Mouse (Mus musculus) cerebellum, postnatal 10 days (tissue): Measurements from ENCODE around the gene Tdgf1.

Experiments used
- DNase-seq, 2 experiments: peaks; one replicate each; pipeline ENCODE4 v3.0.0; 2021; ENCODE audit warnings: mixed read lengths in 2 of 2

The Tdgf1 gene

DNA sequence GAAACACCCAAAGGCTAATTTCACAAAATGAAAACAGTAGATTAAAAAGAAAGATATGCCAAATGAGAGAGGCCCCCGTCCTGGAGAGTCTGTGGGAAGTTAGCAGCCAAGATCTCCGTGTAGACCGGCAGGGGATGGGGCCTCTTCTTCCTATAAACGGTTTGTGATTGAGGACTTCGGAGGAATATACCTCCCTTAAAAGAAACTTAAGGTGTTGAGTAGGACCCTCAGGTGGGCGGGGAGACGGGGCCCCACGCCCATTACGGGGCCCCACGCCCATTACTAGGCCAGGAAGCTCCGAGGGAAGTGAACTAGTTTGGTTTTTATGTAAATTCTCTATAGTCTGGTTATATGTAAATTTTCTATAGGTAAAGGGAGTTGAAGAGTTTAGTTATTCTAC, at the start of gene Tdgf1:
Gene Tdgf1 (minus strand): TSS at position 233 of the 400 bp plus-strand sequence.
- DNase-seq, result no peak

DNA sequence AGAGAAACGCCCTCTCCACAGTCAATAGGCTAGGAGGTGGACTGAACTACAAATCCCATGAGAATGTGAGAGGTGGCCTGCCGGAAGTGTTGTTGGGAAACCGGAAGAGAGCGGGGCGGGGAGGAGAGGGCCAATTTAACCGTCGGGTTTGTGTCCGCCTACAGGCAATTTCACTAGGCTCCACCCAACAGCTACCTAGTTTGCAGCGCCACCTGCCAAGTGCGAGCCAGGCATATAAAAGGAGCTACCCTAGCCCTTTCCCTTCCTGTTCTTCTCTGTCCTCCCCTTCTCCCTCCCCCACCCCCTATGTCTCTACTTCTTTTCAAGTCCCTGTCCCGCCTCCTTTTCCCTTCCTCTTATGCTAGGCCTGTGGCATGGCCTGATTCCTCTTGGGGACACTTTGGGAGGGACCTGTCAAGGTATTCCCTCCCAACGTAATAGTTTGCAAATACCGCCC, 48.8 kb upstream of the Tdgf1 start:
- peak; percentile 72 to 77 for DNase-seq

- DNase-seq, result no peak
Observed at GRCm38 (mm10) chr9:110993281-110993709, 47.3 kb upstream of the Tdgf1 start.

DNA sequence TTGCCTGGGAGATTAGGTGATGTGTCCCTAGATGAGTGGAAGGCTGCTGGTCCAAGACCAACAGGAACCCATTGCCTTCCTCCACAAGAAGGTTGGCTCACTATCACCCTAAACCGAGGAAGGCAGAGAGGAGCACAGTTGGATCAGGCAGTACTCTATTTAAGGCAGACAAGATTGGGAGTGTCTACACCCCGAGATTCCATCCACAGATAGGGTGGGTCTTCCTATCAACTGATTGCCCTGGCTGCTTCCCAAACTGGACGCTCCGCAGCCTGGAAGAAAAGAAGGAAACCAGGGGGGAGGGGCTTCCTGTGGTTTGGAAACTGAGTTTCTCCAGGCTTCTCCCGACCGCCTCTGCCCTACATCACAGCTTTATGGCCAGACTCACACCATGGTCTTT, 44.2 kb upstream of the Tdgf1 start, which contains the start of gene Rtp3:
Gene Rtp3 (minus strand): TSS at position 380 of the 400 bp plus-strand sequence.
- no peak for DNase-seq

DNA sequence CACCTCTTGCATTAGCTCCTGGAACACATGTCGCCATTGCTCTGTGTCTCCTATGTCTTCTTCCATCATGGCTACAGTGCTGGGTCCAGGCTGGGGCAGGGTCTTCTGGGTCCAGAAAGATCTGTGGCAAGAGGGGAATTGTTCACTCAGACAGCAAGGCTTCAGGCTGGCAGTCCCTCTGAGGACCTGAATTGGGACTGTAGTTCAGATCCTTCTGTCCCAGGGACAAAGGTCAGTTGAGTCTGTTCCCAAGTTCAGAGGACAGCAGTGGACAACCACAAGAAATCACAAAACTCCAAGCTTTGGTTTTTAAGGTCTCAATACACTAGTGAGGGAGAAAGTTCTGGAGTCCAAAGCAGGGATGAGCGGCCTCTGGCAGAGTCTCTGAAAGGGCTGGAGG, 43.6 kb upstream of the Tdgf1 start:
- no peak for DNase-seq

DNA sequence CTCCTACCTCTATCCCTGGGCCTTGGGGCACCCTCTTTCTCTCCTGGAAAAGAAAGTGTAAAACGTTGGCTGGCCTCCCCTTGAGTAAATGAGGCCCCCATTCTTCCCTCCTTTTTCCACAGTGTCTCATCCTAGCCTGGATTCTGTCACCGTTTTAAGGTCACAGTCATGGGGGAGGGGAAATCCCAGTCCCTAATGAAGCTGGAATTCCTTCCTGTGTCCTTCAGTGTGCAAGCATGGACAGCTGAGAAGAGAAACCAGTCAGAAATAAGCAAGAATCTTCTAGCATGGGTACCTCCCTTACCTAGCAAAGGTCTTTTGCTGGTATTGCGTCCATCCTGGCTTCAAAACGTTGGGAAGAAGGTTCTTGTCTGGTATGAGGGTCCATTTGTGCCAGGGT, 43.2 kb upstream of the Tdgf1 start:
- no peak for DNase-seq

DNA sequence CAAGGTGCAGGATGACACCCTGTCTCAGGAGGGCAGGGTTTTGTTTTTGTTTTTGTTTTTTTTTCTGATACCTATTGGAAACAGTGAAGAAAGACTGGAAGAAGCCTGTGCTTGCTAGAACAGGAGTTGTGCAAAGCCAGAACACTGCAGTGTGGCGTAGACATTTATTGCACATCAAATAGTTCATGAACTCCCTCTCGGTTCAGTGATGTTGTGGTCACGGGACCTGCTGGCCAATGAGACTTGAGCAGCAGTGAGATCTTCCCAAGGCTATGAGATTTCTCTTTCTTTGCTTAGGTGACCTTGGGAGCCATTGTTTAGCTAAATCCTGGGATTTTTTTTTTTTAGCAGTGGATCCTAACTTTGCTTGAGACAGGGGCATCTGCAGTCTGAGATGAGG, 42.1 kb upstream of the Tdgf1 start:
- no peak for DNase-seq

GRCm38 (mm10) chr9:110987331-110987730, 41.4 kb upstream of the Tdgf1 start:
- no peak for DNase-seq

GRCm38 (mm10) chr9:110985951-110986350, 40.0 kb upstream of the Tdgf1 start:
- DNase-seq, result no peak

DNA sequence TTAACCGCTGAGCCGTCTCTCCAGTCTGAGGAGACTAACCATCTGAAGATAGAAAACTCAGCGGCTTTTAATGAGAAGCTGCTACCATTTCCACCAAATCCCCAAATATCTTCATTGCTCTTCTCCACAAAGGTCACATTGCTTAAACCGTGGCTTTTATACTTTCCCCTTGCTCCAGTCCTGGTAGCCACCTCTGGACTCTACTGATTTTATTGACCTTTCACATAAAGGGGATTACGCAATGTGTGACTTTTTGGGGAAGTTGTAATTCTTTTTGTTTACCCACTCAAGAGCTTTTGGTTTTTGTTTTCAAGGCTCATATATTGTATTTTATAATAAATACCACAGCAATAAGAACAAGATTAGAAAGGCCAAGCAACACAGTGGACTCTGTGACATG, 39.6 kb upstream of the Tdgf1 start:
- DNase-seq, result no peak

DNA sequence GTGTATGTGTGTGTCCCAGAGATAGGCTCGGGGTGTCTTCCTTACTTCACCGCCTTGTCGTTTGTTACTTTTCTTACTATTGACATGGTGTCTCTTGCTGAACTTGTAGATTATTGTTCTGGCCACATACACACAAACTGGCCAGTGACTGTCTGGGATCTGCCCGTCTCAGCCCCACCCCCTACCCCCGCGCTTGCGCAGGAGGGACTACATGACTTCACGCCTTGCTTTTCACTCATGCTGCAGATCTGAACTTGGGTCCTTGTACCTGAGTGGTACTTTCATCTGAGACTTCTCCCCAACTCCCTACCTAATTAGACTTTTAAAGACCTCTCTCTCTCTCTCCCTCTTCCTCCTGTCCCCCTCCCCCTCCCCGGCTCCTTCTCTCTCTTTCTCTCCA, 38.1 kb upstream of the Tdgf1 start:
- DNase-seq, result no peak

- DNase-seq, result no peak
Observed at GRCm38 (mm10) chr9:110982351-110982750, 36.4 kb upstream of the Tdgf1 start.

DNA sequence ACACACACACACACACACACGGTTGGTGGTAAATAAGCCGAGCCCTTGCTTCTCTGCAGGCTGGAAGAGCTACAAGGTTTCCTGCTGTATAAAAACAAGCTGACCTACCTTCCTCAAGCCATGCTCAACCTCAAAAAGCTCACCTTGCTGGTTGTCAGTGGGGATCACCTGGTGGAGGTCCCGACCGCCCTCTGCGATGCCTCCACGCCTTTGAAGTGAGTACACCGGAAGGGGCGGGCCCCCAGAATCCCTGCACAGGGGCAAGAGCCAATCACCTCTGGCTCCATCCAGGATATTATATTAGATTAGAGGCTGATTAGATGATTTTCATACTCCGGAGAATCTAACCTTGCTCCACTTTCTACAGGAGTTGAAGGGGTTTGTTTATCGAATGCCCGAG, 33.5 kb upstream of the Tdgf1 start:
- no peak for DNase-seq

DNA sequence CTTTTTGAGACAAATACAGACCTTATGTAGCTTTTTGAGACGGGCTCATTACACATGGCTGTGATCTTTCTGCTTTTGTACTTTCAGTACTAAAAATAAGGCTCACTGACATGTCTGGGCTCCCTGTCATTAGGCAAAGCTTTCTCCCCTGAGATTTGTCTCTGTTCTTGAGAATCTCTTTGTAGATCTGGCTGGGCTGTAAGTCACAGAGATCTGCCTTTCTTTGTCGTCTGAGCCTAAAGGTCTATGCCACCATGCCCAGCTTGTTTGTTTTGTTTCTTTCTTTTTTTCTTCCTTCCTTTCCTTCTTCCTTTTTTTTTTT, 19.9 kb upstream of the Tdgf1 start:
- no peak for DNase-seq

DNA sequence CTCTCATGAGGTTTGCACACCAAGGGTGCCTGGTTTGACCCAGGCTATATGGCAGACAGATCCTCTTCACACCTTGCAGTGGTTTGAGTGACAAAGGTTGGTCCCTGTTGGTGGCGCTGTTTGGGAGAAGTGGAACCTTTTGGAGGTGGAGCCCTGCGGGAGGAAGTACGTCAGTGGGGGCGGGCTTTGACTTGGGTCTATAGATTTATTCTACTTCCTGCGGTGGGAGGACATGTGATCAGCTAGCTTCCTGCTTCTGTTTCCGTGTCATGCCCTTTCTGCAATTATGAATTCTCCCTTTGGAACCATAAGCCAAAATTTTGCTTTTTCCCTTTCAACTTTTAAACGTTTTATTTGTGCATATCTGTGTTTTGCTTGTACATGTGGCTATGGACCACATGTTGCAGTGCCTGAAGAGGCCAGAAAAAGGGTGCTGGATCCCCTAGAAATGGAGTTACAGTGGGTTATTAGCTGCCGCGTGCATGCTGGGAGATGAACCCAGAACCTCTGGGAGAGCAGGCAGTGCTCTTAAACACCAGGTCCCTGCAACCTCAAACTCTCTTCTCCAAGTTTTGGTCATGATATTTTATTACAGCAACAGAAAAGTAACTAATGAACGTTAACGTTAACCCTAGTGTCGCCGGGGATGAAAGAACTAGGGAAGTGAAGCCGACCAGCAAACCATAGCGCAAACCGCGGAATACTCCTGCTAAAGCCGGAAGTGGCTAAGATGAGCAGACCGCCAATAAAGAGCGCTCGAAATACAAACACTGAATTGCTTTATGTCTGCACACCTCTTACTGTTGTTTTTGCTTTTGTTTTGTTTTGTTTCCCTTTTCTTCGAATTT, 19.3 kb upstream of the Tdgf1 start:
- no peak for DNase-seq

DNA sequence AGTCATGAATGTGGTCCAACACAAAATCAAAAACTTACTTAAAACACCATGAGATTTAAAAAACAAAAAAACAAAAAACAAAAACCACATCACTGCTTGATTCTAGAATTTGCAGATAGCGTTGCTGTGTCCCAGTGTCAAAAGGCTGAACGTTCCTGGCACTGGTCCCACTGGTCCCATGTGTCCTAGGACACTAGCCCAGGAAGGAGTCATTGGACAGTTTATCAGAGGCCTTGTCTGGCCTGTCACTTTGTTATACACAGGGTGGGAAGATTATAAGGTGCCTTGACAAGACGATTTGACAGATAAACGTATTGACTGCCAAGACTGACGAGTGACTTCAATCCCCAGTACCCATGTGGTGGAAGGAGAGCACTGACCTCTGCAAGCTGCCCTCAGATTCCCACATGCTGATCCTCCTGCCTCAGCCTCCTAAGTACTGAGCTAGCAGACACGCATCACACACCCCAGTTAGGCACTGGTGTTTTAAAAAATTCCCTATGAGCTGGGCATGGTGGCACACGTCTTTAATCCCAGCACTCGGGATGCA, 17.7 kb upstream of the Tdgf1 start:
- DNase-seq, result no peak

GRCm38 (mm10) chr9:110961386-110961785, 15.4 kb upstream of the Tdgf1 start:
- DNase-seq, result no peak

- DNase-seq, result no peak
Observed at GRCm38 (mm10) chr9:110960230-110961149, 14.5 kb upstream of the Tdgf1 start.

GRCm38 (mm10) chr9:110959669-110960068, 13.7 kb upstream of the Tdgf1 start:
- no peak for DNase-seq

DNA sequence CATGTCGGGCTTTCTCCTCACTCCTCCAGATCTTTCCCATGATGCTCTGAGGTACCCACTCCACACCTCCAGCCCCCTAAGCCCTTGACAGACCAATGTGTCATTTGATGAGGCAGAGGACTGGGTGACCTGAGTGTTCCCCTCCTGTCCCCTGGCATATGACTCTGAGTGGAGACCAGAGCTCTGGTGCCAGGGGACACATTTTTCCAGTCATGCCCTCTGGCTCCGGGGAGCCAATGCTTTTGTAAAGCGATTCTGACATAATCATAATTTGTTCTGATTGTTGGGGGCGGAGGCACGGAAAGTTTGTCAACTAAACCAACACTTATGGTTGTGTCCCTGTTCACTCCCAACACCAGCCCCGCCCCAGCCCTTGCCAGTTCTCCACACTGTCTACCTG, 10.0 kb upstream of the Tdgf1 start:
- DNase-seq, result no peak

- DNase-seq, result no peak
Observed at GRCm38 (mm10) chr9:110954681-110955445, 8.9 kb upstream of the Tdgf1 start.
